In the genomic region with DNA sequence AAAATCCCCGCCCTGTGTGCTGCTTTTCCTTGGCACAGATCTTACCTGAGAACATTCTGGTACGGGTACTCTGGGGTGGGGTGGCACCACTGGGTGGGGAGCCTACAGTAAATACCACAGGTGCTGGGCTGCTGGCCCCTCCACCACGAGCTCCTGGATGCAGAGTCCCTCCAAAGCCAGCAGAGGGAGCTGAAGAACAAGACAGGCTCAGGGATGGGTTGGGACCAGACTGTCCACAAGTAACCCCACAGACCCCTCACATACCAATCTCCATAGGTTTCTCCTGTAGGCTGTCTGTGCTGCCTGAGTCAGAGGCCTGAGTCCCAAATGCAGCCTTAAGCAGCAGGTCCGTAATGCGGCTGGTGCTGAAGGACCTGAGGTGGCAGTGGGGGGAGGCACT, we compare ENCODE assay signal across 7 mouse cellular contexts. TPM values are rescaled to one million over a fixed set of nuclear protein-coding genes. Genes with fewer than 3 reads are reported as not detected.
DNase-seq lines count a peak whose midpoint lies in the region; TF ChIP-seq lines count a peak whose summit lies in the region.

No protein-coding gene starts in this region.

- H3K27me3 ChIP-seq in C2C12 (ENCODE audit: control insufficient read depth, insufficient read depth, insufficient read length) (no peaks in the 10 kb centered on the region), E14TG2a.4 (ENCODE audit: insufficient read depth, low read length) (no peaks in the 10 kb centered on the region)
- no peaks in the 10 kb centered on the region for H3K27me3 ChIP-seq in liver, adult 2 months (ENCODE audit: control insufficient read depth, insufficient read depth, low read length)

- H3K4me3 ChIP-seq in C2C12 (ENCODE audit: insufficient read depth, poor library complexity, severe bottlenecking): no peak overlapping the region
- H3K4me3 ChIP-seq in E14TG2a.4 (replicated peaks; ENCODE audit: low read length): no peak overlapping the region
- no peak overlapping the region for H3K4me3 ChIP-seq in liver, adult 2 months (ENCODE audit: insufficient read depth, low read depth, low read length)

- WGBS in liver, adult 2 months: 62% methylated on average over 5 of the region's 5 CpGs

- H3K9me3 ChIP-seq in E14TG2a.4 (ENCODE audit: low read length): no peaks in the 10 kb centered on the region

- H3K27ac ChIP-seq in liver, adult 2 months (replicated peaks; ENCODE audit: insufficient read depth, low read depth, low read length): no peak overlapping the region

- TF ChIP-seq CTCF in C2C12 (IDR thresholded peaks at IDR 0.05; ENCODE audit: control insufficient read depth, insufficient read depth, insufficient read length) (peak; percentile 55), E14TG2a.4 (conservative IDR thresholded peaks at IDR 0.05; ENCODE audit: low read length) (peak; percentile 44; the same call in 1 of the 2 replicates)
- peak; percentile 82 for TF ChIP-seq CTCF in liver, adult 2 months (IDR thresholded peaks at IDR 0.05; ENCODE audit: low read depth, low read length)

- H3K4me1 ChIP-seq in E14TG2a.4 (replicated peaks; ENCODE audit: low read depth, low read length): peaks cover 95% of the 10 kb centered on the region
- peaks cover 10% of the 10 kb centered on the region; the same call in 1 of the 2 replicates for H3K4me1 ChIP-seq in liver, adult 2 months (ENCODE audit: control insufficient read depth, insufficient read depth, low read length)

- peaks cover 42% of the 10 kb centered on the region for H3K36me3 ChIP-seq in C2C12 (ENCODE audit: control insufficient read depth, insufficient read depth)
- H3K36me3 ChIP-seq in E14TG2a.4 (ENCODE audit: insufficient read depth, low read length): peaks cover 98% of the 10 kb centered on the region
- peaks cover 67% of the 10 kb centered on the region for H3K36me3 ChIP-seq in liver, adult 2 months (ENCODE audit: control insufficient read depth, insufficient read depth, low read length)

- TF ChIP-seq POLR2A in liver, adult 2 months (IDR thresholded peaks at IDR 0.05; ENCODE audit: extremely low read depth, insufficient read depth, low read length): no peak

- no peaks in the 10 kb centered on the region for H3K79me3 ChIP-seq in C2C12 (ENCODE audit: low read depth)

- DNase-seq in embryo, embryonic 9.5 days (ENCODE audit: extremely low spot score): peak; percentile 55
- peak; percentile 66 for DNase-seq in heart, postnatal 4 days
- DNase-seq in liver, adult 2 months (ENCODE audit: extremely low read depth, low read depth, low spot score): no peak
- DNase-seq in naive thymus-derived CD4-positive, alpha-beta T cell, adult 2 months (ENCODE audit: low read depth): peak; percentile 67
- DNase-seq in adrenal gland, adult 18-20 months (ENCODE audit: low spot score in 2 of 2): no peak

- no peak overlapping the region for H3K9ac ChIP-seq in liver, adult 2 months (ENCODE audit: low read depth, low read length)

- no peaks in the 10 kb centered on the region for H3K79me2 ChIP-seq in C2C12 (ENCODE audit: control insufficient read depth, insufficient read depth)
- no peaks in the 10 kb centered on the region for H3K79me2 ChIP-seq in liver, adult 2 months (ENCODE audit: control insufficient read depth, insufficient read depth, low read length)

- H3ac ChIP-seq in C2C12 (ENCODE audit: control insufficient read depth, insufficient read length, low read depth): no peak overlapping the region

TF ChIP-seq in C2C12, 6 proteins besides CTCF, POLR2A, EP300 and RAD21:
- no peak for TF ChIP-seq FOSL1 (IDR thresholded peaks at IDR 0.05; ENCODE audit: insufficient read depth, low read length, poor library complexity, severe bottlenecking)
- no peak for TF ChIP-seq MYOG (IDR thresholded peaks at IDR 0.05; ENCODE audit: control insufficient read depth, extremely low read depth, insufficient read length)
- no peak for TF ChIP-seq USF1 (IDR thresholded peaks at IDR 0.05; ENCODE audit: low read depth)
- no peak for TF ChIP-seq MYOD1 (IDR thresholded peaks at IDR 0.05; ENCODE audit: control insufficient read depth, insufficient read length, low read depth)
- no peak for TF ChIP-seq MAX (IDR thresholded peaks at IDR 0.05)
- TF ChIP-seq CEBPB (IDR thresholded peaks at IDR 0.05; ENCODE audit: low read depth): no peak
TF ChIP-seq in C2C12: peak in this region for 0.

RNA-seq across cellular contexts. Expression of gene Pus1, which starts 8.2 kb away (rescaled TPM):
- 62.3 TPM for polyA plus RNA-seq in C2C12 (2012; fragmentation: generic; extraction: Trizol)
- total RNA-seq in heart, postnatal 4 days (2021): 10 to 100 TPM; 23.4 to 25.6 TPM
- 11.6 and 14.5 TPM in 2 replicates for total RNA-seq in liver, adult 2 months (2014; rRNA removed)
- 14.5 and 19.2 TPM in 2 replicates for polyA plus RNA-seq in liver, adult 2 months (2012; rRNA removed)
- 10 to 100 TPM; 36.4 to 47.3 TPM for total RNA-seq in adrenal gland, adult 18-20 months (2021)

RNA-seq across cellular contexts. Expression of gene Ep400, which starts 18.2 kb away (rescaled TPM):
- 23.6 TPM for polyA plus RNA-seq in C2C12 (2012; fragmentation: generic; extraction: Trizol)
- total RNA-seq in heart, postnatal 4 days (2021): 10 to 100 TPM; 64.1 to 67.5 TPM
- 15.2 and 23.4 TPM in 2 replicates for total RNA-seq in liver, adult 2 months (2014; rRNA removed)
- 11.4 and 15.4 TPM in 2 replicates for polyA plus RNA-seq in liver, adult 2 months (2012; rRNA removed)
- 10 to 100 TPM; 66.1 to 82.2 TPM for total RNA-seq in adrenal gland, adult 18-20 months (2021)

RNA-seq across cellular contexts. Expression of gene Ulk1, which starts 21.2 kb away (rescaled TPM):
- 13.6 TPM for polyA plus RNA-seq in C2C12 (2012; fragmentation: generic; extraction: Trizol)
- 10 to 100 TPM; 49.8 to 51.1 TPM for total RNA-seq in heart, postnatal 4 days (2021)
- total RNA-seq in liver, adult 2 months (2014; rRNA removed): 29.0 and 38.7 TPM in 2 replicates
- 33.8 and 44.4 TPM in 2 replicates for polyA plus RNA-seq in liver, adult 2 months (2012; rRNA removed)
- total RNA-seq in adrenal gland, adult 18-20 months (2021): 10 to 100 TPM; 39.6 to 50.7 TPM

RNA-seq across cellular contexts. Expression of gene Hscb, which starts 50.9 kb away (rescaled TPM):
- polyA plus RNA-seq in C2C12 (2012; fragmentation: generic; extraction: Trizol): 12.2 TPM
- 10 to 100 TPM; 12.4 to 13.1 TPM for total RNA-seq in heart, postnatal 4 days (2021)
- 5.7 and 11.2 TPM in 2 replicates for total RNA-seq in liver, adult 2 months (2014; rRNA removed)
- 5.0 and 6.6 TPM in 2 replicates for polyA plus RNA-seq in liver, adult 2 months (2012; rRNA removed)
- total RNA-seq in adrenal gland, adult 18-20 months (2021): 10 to 100 TPM; 13.9 to 14.9 TPM

RNA-seq across cellular contexts. Expression of gene Chek2, which starts 51.1 kb away (rescaled TPM):
- 8.2 TPM for polyA plus RNA-seq in C2C12 (2012; fragmentation: generic; extraction: Trizol)
- 1 to 10 TPM; 5.9 to 6.4 TPM for total RNA-seq in heart, postnatal 4 days (2021)
- 2.6 and 3.6 TPM in 2 replicates for total RNA-seq in liver, adult 2 months (2014; rRNA removed)
- 1.5 and 1.6 TPM in 2 replicates for polyA plus RNA-seq in liver, adult 2 months (2012; rRNA removed)
- total RNA-seq in adrenal gland, adult 18-20 months (2021): 1 to 10 TPM; 1.9 to 2.6 TPM

Comparison
In these comparisons a context has a peak if more than half of its experiments do, and no peak if none do; other contexts are left out.
1. DNase-seq: peak in embryo, embryonic 9.5 days (single experiment), heart, postnatal 4 days (single experiment) and naive thymus-derived CD4-positive, alpha-beta T cell, adult 2 months (single experiment); none in liver, adult 2 months (single experiment) and adrenal gland, adult 18-20 months (0 of 2).
2. Peak in every context shown above with its lines, with median percentiles within 50 percentile points of each other: CTCF ChIP-seq.